Mouse (Mus musculus) embryonic facial prominence, embryonic 10.5 days (tissue): Measurements from ENCODE around the gene Ccnc. TPM values are rescaled to one million over a fixed set of nuclear protein-coding genes. Genes with fewer than 3 reads are reported as not detected.
"Not testable (repeated sequence)": the region's sequence is repeated elsewhere in the genome, so short reads cannot be mapped to it uniquely, and the experiment has no call there.

Experiments
- DNase-seq: peaks from one replicate; pipeline ENCODE4 v3.0.0-alpha.2; 2017; ENCODE audit warnings: low spot score
- H3K27ac ChIP-seq: fragments of 300-500 bp; sonication (generic); replicated peaks from 2 replicates; pipeline ENCODE4 v1.5.1; 2016; ENCODE audit warnings: mild to moderate bottlenecking
- H3K27me3 ChIP-seq: fragments of 300-500 bp; sonication (generic); replicated peaks from 2 replicates; pipeline ENCODE4 v1.6.1; 2016; ENCODE audit warnings: low read depth, mild to moderate bottlenecking; ENCODE audit not compliant: poor library complexity, severe bottlenecking
- H3K36me3 ChIP-seq: fragments of 300-500 bp; sonication (generic); replicated peaks from 2 replicates; pipeline ENCODE4 v1.6.1; 2016; ENCODE audit warnings: mild to moderate bottlenecking, moderate library complexity
- H3K4me1 ChIP-seq: fragments of 300-500 bp; sonication (generic); 2 replicates; pipeline ENCODE4 v1.6.1; 2016
- H3K4me3 ChIP-seq: fragments of 300-500 bp; sonication (generic); 2 replicates; pipeline ENCODE4 v1.5.1; 2016; ENCODE audit warnings: mild to moderate bottlenecking, moderate library complexity
- H3K9me3 ChIP-seq: fragments of 300-500 bp; sonication (generic); 2 replicates; pipeline ENCODE4 v1.6.1; 2016; ENCODE audit warnings: mild to moderate bottlenecking
- WGBS: fragments of 180-500 bp; shearing (Covaris S2); methylation state at CpG from one replicate; pipeline ENCODE4 v1.1.7; 2016; 5-methylcytosine and 5-hydroxymethylcytosine counted together
- polyA plus RNA-seq: library from polyadenylated mRNA; unstranded; fragments of >200 nt; fragmentation: Nextera tagmentation; extraction: Ambion mirVana; gene quantifications from 2 replicates; pipeline ENCODE4 v1.2.1, GENCODE M21; 2016

Gene Ccnc
- polyA plus RNA-seq, 1 experiment from 2014 or later, result 46.6 TPM

DNA sequence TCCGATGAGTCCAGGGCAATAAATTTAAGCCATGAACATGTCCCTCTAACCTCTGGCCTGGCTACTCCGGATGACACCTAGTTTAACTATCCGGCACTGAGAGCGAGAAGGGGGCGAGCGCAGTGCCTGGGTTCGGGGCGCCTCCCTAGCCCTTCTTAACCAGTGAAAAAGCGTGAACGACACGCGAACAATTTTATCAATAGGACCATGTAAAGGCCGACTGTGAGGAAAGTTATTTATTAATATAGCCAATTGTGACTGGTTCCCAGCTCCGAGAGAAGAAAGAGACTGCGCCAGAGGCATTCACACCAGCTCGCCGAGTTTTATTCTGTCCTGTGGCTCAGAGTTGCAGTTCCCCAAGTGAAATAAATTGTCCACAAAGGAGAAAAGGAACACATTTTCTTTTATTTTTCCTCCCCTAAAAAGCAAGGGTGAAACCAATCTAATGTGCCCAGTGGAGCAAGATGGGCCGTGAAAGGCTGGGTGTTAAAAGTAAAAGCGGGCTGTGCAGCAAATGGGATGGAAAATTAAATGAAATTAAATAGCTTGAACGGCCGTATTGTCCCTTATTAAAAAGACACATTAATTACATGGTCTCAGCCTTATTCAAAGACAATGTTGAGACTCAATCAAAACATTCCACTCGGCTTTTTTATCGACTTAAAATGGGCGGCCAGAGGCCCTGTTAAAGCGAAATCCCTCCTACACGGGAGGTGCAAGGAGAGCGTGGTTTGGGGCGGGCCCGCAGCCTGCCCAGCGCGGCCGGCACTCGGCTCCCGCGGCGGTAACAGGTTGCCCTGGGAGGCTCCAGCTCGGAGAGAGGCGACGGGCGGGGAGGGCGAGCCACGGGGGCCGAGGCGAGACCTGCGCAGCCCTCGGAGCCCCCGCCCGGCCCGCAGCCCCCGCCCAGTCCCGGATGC is 39.5 kb upstream of the Ccnc start:
- H3K27ac ChIP-seq, result peak overlapping the region; percentile 54
- H3K9me3 ChIP-seq, result no peaks in the 10 kb centered on the region
- peaks cover 13% of the 10 kb centered on the region for H3K4me1 ChIP-seq
- peak; percentile 74 for DNase-seq
- peak overlapping the region; percentile 59 for H3K4me3 ChIP-seq
- WGBS, result 2% methylated on average over 51 of the region's 51 CpGs
- no peaks in the 10 kb centered on the region for H3K36me3 ChIP-seq
- peaks cover 100% of the 10 kb centered on the region for H3K27me3 ChIP-seq

DNA sequence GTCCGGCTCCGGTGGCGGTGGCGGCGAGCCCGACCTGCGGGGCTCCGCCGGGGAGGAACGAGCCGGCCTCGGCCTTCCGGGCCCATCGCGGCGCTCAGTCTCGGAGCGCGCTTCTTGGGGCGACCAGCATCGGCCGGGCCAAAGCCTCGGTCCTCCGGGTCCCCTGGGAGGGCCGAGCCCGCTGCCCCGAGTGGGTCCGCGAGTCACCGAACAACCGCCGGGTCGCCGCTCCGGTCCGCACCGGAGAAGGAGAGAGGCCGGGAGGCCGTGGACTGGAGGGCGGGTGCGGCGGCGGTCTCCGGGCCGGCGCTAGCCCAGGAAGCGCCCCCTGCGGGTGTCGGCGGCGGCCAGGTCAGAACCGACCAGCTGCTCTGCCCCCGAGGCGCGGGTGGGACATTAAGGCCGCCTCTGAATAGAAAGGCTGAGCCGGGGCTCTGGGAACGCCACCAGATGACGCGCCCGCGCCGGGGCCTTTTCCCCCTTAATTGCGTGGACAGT is 38.7 kb upstream of the Ccnc start:
- Histone ChIP-seq H3K4me1 (peaks cover 13% of the 10 kb centered on the region), H3K9me3 (no peaks in the 10 kb centered on the region), H3K27ac (peak overlapping the region; percentile 54), H3K36me3 (no peaks in the 10 kb centered on the region), H3K4me3 (peak overlapping the region; percentile 59), H3K27me3 (peaks cover 100% of the 10 kb centered on the region)
- WGBS, result under 1% methylated on average over 63 of the region's 64 CpGs
- peak; percentile 73 for DNase-seq

DNA sequence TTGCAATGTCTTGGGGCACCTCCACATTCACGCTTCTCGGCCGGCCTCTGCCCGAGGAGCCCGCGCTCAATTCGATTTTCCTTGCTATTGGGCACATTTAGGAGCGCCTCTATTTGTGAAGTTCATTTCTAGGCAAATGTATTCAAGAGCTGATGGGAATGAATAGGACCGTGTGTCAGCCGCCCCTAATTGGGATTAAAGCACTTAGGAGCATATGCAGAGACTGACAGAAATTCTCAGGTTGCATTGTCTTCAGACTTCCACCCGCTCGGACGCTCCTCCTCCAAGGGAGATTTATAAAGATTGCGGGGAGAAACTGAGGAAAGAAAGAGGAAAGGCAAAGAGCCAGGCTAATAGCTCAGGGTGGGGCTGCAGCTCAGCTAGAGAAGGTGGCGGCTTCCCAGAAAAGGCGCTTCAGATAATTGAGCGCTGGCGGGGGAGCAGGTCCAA is 38.0 kb upstream of the Ccnc start:
- no peaks in the 10 kb centered on the region for H3K36me3 ChIP-seq
- WGBS, result under 1% methylated on average over 18 of the region's 18 CpGs
- H3K27ac ChIP-seq, result no peak overlapping the region
- H3K4me1 ChIP-seq, result peaks cover 13% of the 10 kb centered on the region
- peaks cover 95% of the 10 kb centered on the region for H3K27me3 ChIP-seq
- no peaks in the 10 kb centered on the region for H3K9me3 ChIP-seq
- no peak overlapping the region for H3K4me3 ChIP-seq
- DNase-seq, result peak; percentile 46

DNA sequence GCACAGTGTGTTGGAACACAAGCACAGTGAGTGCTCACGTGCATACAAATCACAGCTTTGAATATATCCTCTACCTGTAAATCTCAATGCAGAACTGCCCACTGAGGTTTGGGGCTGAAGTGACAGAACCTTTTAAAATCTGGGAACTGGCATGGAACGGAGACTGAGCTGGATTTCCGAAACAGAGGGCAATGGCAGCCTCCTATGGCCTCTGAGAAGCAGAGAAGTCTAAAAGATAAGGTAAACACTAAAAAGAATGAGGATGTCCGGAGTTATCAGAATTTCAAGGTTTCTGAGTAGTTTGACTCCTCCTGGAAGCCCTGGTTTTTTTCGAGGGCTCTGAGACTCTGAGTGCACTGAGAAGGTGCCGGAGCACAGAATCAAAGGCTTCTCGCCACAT is 37.3 kb upstream of the Ccnc start:
- no peak overlapping the region for H3K4me3 ChIP-seq
- no peaks in the 10 kb centered on the region for H3K36me3 ChIP-seq
- H3K4me1 ChIP-seq, result peaks cover 13% of the 10 kb centered on the region
- WGBS, result 10% methylated on average over 7 of the region's 7 CpGs
- peaks cover 95% of the 10 kb centered on the region for H3K27me3 ChIP-seq
- DNase-seq, result peak; percentile 17
- no peak overlapping the region for H3K27ac ChIP-seq
- no peaks in the 10 kb centered on the region for H3K9me3 ChIP-seq

DNA sequence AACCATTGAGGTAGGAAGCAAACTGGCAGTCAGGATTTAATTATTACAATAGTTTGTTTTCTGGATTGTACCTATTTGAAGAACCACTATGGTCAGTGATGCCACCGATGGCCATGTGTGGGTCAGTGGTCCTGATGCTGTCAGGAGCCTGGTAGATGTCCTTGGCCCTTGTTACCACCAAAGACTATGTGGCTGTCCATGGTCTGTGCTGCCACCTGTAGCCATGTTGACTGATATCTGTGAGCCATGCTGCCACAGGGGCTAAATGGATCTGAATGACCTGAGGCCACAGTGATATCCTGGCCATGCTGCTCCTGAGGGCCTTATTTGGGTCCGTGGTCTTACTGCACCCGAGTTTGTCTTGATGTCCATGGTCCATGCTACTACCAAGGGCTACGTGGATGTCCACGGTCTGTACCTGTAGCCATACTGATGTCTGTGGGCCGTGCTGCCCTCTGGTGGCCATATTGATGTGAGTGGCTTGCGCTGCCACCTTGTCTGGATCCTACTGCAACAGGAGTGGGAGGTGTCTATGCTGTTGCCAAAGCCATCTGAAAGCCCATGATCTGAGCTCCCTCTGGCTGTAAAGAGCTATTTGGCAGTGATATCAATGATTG is 31.8 kb upstream of the Ccnc start:
- H3K9me3 ChIP-seq, result no peaks in the 10 kb centered on the region
- no peaks in the 10 kb centered on the region for H3K36me3 ChIP-seq
- H3K27me3 ChIP-seq, result peaks cover 41% of the 10 kb centered on the region
- H3K4me3 ChIP-seq, result no peak overlapping the region
- H3K4me1 ChIP-seq, result no peaks in the 10 kb centered on the region
- 40% methylated on average over 7 of the region's 7 CpGs for WGBS
- H3K27ac ChIP-seq, result no peak overlapping the region
- peak; percentile 55 for DNase-seq

DNA sequence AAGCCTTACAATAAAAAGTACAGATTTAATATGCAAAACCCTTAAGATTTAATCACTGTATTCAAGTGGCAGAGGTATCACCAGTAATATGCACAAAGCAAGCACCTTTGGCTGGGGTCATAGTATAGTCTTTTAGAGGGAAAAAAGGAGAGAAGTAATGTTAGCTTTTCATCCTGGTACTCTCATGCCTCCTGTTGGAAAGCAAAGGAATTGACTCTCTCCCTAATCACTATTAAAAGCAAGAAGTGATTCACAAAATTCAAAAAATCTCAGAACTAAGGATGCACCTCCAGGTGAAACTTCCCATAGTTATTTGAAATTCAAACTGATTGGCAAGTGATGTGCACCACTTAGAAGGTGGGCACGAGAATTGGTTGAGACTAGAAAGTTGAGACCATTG is 22.5 kb upstream of the Ccnc start:
- DNase-seq, result no peak
- WGBS, result 62% methylated on average over 1 of the region's 1 CpGs
- no peak overlapping the region for H3K4me3 ChIP-seq
- H3K27me3 ChIP-seq, result no peaks in the 10 kb centered on the region
- H3K27ac ChIP-seq, result no peak overlapping the region
- H3K9me3 ChIP-seq, result no peaks in the 10 kb centered on the region
- H3K4me1 ChIP-seq, result no peaks in the 10 kb centered on the region
- no peaks in the 10 kb centered on the region for H3K36me3 ChIP-seq

DNA sequence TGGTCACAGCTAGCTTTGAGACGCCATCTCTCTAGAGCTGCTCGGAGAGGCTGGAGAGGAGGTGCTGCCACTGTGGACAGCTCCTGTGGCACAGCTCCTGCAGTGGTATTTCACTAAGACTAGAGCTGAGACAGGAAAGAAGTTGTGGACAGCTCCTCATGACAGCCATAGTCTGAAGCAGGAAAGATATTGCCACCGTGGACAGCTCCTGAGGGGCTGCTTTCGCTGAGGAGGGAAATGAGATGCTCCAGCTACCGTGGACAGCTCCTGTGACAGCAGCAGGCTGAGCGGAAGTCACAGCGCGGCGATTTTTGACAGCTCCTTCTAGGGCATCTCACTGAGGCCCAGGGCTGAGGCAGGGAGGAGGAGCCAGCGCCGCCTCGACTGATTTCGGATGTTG is 15.4 kb upstream of the Ccnc start:
- 7% methylated on average over 13 of the region's 13 CpGs for WGBS
- DNase-seq, result peak; percentile 91
- Histone ChIP-seq H3K27ac (no peak overlapping the region), H3K9me3 (no peaks in the 10 kb centered on the region), H3K36me3 (no peaks in the 10 kb centered on the region), H3K4me1 (no peaks in the 10 kb centered on the region), H3K4me3 (peak overlapping the region; percentile 13; the same call in 1 of the 2 replicates), H3K27me3 (no peaks in the 10 kb centered on the region)

DNA sequence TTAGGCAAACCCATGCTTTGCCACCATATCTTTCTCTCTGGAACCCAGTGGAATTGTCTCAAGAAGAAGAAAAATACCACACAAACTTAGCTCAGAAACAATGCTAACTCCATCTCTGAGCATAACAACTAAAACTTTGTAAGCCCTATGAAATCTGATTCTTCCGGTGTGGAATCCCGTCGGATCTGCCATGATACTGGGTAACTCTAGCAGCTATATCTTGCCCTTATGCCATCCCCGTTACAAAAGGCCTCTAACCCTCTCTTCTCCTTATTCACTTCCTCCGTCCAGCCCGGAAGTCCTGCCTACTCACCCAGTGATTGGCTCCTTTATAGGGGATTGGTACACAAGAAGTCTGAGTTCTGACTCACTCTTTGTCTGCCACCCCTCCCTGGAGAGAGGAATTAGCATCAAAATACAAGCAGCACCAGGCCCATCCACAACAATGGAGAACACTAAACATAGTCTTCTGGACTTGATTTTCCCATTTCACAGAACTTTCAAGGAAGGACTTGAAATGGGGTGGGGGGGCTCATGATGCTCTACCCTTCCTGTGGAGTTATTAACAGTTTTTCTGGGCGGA is 4.7 kb upstream of the Ccnc start:
- DNase-seq, result no peak
- WGBS, result 46% methylated on average over 7 of the region's 7 CpGs
- Histone ChIP-seq H3K27ac (no peak overlapping the region), H3K9me3 (no peaks in the 10 kb centered on the region), H3K4me3 (no peak overlapping the region), H3K36me3 (no peaks in the 10 kb centered on the region), H3K27me3 (no peaks in the 10 kb centered on the region; the same call in 1 of the 2 replicates), H3K4me1 (no peaks in the 10 kb centered on the region)

DNA sequence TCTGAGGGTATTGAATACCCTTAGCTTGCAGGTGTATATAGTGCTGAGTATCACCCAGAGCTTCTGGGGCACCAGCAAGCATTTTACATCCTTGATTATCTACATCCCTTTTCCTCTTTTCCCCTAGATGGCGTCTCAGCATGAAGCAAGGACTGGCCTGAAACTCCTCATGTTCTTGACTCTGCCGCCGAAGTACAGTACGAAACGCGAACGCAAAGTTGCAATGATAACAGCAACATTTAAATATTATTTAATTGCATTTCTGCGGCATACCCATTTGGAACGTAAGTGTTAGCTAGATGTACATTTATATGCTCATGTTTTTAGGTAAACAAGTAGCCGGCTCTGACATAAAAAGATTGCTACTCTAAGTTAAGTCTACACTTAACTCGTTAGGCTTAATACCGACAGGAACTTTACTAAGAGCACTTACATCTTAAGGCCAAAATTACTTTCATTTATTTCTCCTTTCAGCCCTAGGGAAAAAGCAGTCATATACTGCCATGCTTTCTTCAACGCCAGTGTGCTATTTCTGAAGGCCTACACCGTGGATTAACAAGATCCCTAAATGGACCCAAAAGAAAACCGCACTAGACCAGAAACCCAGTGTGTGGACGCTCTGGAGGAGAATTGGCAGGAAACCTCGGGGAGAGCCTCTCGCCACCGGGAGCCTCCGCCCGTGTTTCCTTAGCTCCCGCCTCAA is 438 bp upstream of the Ccnc start:
- Histone ChIP-seq H3K36me3 (peaks cover 3% of the 10 kb centered on the region), H3K4me1 (peaks cover 10% of the 10 kb centered on the region), H3K9me3 (no peaks in the 10 kb centered on the region), H3K27ac (peak overlapping the region; percentile 90), H3K4me3 (peak overlapping the region; percentile 89), H3K27me3 (no peaks in the 10 kb centered on the region)
- peak; percentile 38 for DNase-seq
- 2% methylated on average over 22 of the region's 22 CpGs for WGBS

DNA sequence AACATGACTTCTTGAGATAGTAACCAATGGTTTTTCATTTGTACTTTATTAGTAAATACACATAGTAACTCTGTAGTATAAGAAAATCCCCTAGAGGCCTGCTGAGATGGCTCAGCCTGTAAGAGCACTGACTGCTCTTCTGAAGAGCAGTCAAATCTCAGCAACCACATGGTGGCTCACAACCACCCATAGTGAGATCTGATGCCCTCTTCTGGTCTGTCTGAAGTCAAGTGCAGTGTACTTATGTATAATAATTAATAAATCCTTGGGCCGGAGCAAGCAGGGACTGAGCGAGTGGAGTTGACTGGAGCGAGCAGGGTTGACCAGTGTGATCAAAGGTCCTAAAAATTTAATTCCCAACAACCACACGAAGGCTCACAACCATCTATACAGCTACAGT is 11.7 kb downstream of the Ccnc start:
- H3K27me3 ChIP-seq, result no peaks in the 10 kb centered on the region
- 92% methylated on average over 4 of the region's 4 CpGs for WGBS
- H3K36me3 ChIP-seq, result peaks cover 72% of the 10 kb centered on the region
- no peak overlapping the region for H3K4me3 ChIP-seq
- H3K9me3 ChIP-seq, result no peaks in the 10 kb centered on the region
- H3K27ac ChIP-seq, result no peak overlapping the region
- no peak for DNase-seq
- H3K4me1 ChIP-seq, result no peaks in the 10 kb centered on the region

DNA sequence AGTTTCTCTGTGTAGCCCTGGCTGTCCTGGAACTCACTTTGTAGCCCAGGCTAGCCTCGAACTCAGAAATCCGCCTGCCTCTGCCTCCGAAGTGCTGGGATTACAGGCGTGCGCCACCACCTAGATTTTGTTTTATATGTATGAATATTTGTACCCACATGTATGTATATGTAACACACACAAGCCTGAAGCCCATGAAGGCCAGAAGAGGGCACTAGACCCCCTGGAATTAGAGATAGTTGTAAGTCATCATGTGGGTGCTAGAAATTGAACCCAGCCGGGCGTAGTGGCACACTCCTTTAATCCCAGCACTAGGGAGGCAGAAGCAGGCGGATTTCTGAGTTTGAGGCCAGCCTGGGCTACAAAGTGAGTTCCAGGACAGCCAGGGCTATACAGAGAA is 16.6 kb downstream of the Ccnc start:
- WGBS, result 95% methylated on average over 8 of the region's 8 CpGs
- H3K9me3 ChIP-seq, result not testable (repeated sequence)

DNA sequence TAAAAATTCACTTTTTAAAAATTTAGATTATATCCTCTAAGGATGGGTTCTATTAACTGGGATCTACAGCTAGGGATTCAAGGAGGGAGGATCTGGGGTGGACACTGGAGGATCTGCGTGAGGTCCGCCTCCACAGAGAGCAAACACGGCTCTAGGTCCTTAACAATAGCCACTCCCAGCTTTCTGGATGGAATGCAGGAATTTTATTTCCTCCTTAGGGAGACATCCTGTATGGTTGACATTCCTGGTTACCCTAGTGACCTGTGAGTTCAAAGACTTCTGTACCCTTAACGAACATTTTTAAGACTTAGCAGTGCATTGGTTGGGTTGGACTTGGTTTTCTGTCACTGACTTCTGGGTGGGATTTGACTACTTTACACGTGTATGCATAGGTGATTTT is 18.2 kb downstream of the Ccnc start:
- no peaks in the 10 kb centered on the region for H3K9me3 ChIP-seq
- DNase-seq, result no peak
- no peaks in the 10 kb centered on the region for H3K27me3 ChIP-seq
- H3K27ac ChIP-seq, result no peak overlapping the region
- H3K36me3 ChIP-seq, result peaks cover 37% of the 10 kb centered on the region
- H3K4me1 ChIP-seq, result no peaks in the 10 kb centered on the region
- 77% methylated on average over 5 of the region's 5 CpGs for WGBS
- H3K4me3 ChIP-seq, result no peak overlapping the region

More for the DNA sequence above, 16.6 kb downstream of the Ccnc start:
- not testable (repeated sequence) for H3K4me3 ChIP-seq, H3K27ac ChIP-seq, DNase-seq, H3K27me3 ChIP-seq, H3K4me1 ChIP-seq
- peaks cover 40% of the 10 kb centered on the region for H3K36me3 ChIP-seq
